Mouse (Mus musculus) limb, embryonic 14.5 days (tissue): ENCODE results near the gene Mrpl28. TPM values are rescaled to one million over a fixed set of nuclear protein-coding genes. Genes with fewer than 3 reads are reported as not detected.
"Not testable (repeated sequence)": the region's sequence is repeated elsewhere in the genome, so short reads cannot be mapped to it uniquely, and the experiment has no call there.

Experiments
- ATAC-seq: fragments of 200-750 bp; cut with Nextera tagmentation; 2 replicates; pipeline ENCODE4 v1.8.0; 2017; ENCODE audit warnings: low read depth, moderate number of reproducible peaks, moderate TSS enrichment; ENCODE audit not compliant: low FRiP score
- DNase-seq: peaks from one replicate; pipeline ENCODE4 v3.0.0-alpha.2; 2015; ENCODE audit warnings: low spot score
- H3K27ac ChIP-seq: fragments of 300-500 bp; sonication (generic); replicated peaks from 2 replicates; pipeline ENCODE4 v1.5.1; 2014; ENCODE audit warnings: low read depth, mild to moderate bottlenecking, low read length, moderate library complexity, mixed read lengths
- H3K27me3 ChIP-seq: fragments of 300-500 bp; sonication (generic); 2 replicates; pipeline ENCODE4 v1.6.1; 2014; ENCODE audit warnings: low read length, mixed read lengths; ENCODE audit not compliant: control insufficient read depth, insufficient read depth
- H3K36me3 ChIP-seq: fragments of 300-500 bp; sonication (generic); 2 replicates; pipeline ENCODE4 v1.6.1; 2014; ENCODE audit warnings: mild to moderate bottlenecking, low read length, moderate library complexity, mixed read lengths; ENCODE audit not compliant: control insufficient read depth, insufficient read depth
- H3K4me1 ChIP-seq: fragments of 300-500 bp; sonication (generic); 2 replicates; pipeline ENCODE4 v1.6.1; 2014; ENCODE audit warnings: antibody characterized with exemption, low read length, mixed read lengths; ENCODE audit not compliant: control insufficient read depth, insufficient read depth
- H3K4me2 ChIP-seq: fragments of 300-500 bp; sonication (generic); replicated peaks from 2 replicates; pipeline ENCODE4 v1.6.1; 2014; ENCODE audit warnings: low read depth, mild to moderate bottlenecking, low read length, moderate library complexity; ENCODE audit not compliant: severe bottlenecking
- H3K4me3 ChIP-seq: fragments of 300-500 bp; sonication (generic); replicated peaks from 2 replicates; pipeline ENCODE4 v1.5.1; 2014; ENCODE audit warnings: low read length
- H3K9ac ChIP-seq: fragments of 300-500 bp; sonication (generic); 2 replicates; pipeline ENCODE4 v1.6.1; 2014; ENCODE audit warnings: mild to moderate bottlenecking, low read depth, low read length, moderate library complexity; ENCODE audit not compliant: severe bottlenecking
- H3K9me3 ChIP-seq: fragments of 300-500 bp; sonication (generic); 2 replicates; pipeline ENCODE4 v1.6.1; 2016; ENCODE audit warnings: low read length; ENCODE audit not compliant: control insufficient read depth
- POLR2A ChIP-seq: fragments of 200-500 bp; IDR thresholded peaks from 2 replicates; pipeline ENCODE4 v1.8.0; 2012; ENCODE audit warnings: inconsistent platforms, mild to moderate bottlenecking, moderate library complexity, borderline replicate concordance; ENCODE audit not compliant: insufficient read depth, insufficient read length; ENCODE audit errors: extremely low read depth
- WGBS: fragments of 180-500 bp; shearing (Covaris S2); extraction: QIAGEN DNeasy Blood & Tissue Kit; methylation state at CpG from one replicate; pipeline ENCODE4 v1.1.7; 2014; 5-methylcytosine and 5-hydroxymethylcytosine counted together
- polyA plus RNA-seq, 2 experiments: library from polyadenylated mRNA; depleted of rRNA in 1 of 2; stranded (reverse) in 1 of 2; unstranded in 1 of 2; fragments of >200 nt; fragmentation: Nextera tagmentation in 1 of 2; extraction: Ambion mirVana in 1 of 2; gene quantifications; 2 replicates each; pipeline versions ENCODE4 v1.2.1 to v1.2.3; 2012 to 2014

The Mrpl28 gene
- polyA plus RNA-seq, 2 experiments, result 98.9 to 182 TPM

DNA sequence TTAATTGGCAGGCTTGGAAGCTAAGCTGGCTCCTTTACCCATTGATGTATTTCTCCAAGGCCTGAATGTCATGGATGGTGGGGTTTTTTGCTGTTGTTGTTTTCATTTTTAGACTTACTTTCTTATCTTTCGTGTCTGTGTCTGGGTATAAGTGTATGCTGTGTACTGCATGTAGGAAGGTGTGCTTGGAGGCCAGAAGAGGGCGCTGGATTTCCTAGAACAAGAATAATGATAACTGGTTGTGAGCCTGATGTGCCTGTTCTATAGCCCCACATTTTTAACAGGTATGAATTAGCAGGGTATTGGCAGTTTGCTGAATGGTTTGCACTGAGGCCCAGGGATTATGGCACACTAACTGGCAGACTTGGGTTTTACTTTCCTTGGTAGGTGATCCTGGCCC lies 25.8 kb downstream of the Mrpl28 start:
- Histone ChIP-seq H3K9ac (no peak overlapping the region), H3K4me1 (no peaks in the 10 kb centered on the region), H3K36me3 (peaks cover 75% of the 10 kb centered on the region), H3K4me2 (no peak overlapping the region), H3K27me3 (no peaks in the 10 kb centered on the region), H3K27ac (no peak overlapping the region), H3K9me3 (no peaks in the 10 kb centered on the region), H3K4me3 (no peak overlapping the region)
- TF ChIP-seq POLR2A, result no peak
- ATAC-seq (no peak), DNase-seq (no peak)
- WGBS, result 78% methylated on average over 2 of the region's 2 CpGs

DNA sequence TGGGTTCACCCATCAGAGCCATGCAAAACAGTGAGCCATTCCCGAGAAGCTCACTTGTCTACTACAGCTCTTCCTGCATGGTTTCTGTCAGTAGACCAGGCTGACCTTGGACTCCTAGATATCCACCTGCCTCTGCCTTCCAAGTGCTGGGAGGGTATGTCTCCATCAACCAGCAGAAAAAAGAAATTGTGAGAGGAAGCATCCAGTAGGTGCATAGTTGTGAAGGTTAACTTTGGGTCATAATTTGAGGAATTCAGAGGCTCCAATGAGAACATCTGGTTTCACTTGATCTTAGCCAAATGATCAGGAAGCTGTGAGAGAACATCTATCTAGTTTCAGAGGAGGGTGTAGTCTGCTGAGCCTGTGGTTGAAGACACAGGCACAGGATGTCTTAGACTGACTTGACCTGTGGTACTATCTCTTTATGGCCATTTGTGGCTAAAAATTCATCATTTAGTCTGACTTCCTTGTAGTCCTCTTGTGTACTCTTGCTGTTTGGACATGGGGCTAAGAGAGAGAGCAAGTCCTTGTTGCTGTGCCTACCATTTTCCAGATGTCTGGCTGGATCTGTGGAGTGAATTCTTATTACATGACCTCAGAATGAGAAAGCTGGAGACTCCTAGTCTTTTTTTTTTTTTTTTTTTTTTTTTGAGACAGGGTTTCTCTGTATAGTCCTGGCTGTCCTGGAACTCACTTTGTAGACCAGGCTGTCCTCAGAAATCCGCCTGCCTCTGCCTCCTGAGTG lies 28.8 kb downstream of the Mrpl28 start:
- 95% methylated on average over 2 of the region's 2 CpGs for WGBS
- ATAC-seq, result no peak
- H3K27me3 ChIP-seq, result no peaks in the 10 kb centered on the region
- no peaks in the 10 kb centered on the region for H3K4me1 ChIP-seq
- no peak for TF ChIP-seq POLR2A
- H3K4me2 ChIP-seq, result no peak overlapping the region
- H3K4me3 ChIP-seq, result no peak overlapping the region
- H3K9ac ChIP-seq, result no peak overlapping the region
- H3K27ac ChIP-seq, result no peak overlapping the region
- H3K36me3 ChIP-seq, result peaks cover 66% of the 10 kb centered on the region
- DNase-seq, result no peak
- H3K9me3 ChIP-seq, result no peaks in the 10 kb centered on the region

GRCm38 (mm10) chr17:26162736-26163135 lies 39.4 kb downstream of the Mrpl28 start:
- Histone ChIP-seq H3K36me3 (peaks cover 11% of the 10 kb centered on the region), H3K9ac (no peak overlapping the region), H3K27me3 (no peaks in the 10 kb centered on the region), H3K27ac (no peak overlapping the region), H3K4me3 (no peak overlapping the region), H3K9me3 (no peaks in the 10 kb centered on the region), H3K4me2 (no peak overlapping the region), H3K4me1 (no peaks in the 10 kb centered on the region)
- no peak for TF ChIP-seq POLR2A
- ATAC-seq (no peak), DNase-seq (no peak)
- 94% methylated on average over 1 of the region's 1 CpGs for WGBS

DNA sequence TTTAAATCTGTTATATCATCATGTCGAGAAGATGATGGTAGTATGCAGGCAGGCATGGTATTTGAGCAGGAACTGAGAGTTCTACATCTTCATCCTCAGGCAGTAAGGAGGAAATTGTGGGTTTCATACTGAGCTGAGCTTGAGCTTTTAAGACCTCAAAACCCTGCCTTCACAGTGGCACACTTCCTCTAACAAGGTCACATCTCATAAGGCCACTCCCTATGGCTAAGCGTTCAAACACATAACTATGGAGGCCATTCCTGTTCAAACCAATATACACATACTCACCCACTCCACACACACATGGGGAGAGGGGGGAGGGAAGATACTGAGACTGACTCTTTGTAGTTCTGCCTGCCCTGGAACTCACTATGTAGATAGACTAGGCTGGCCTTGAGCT lies 44.7 kb downstream of the Mrpl28 start:
- H3K27me3 ChIP-seq, result no peaks in the 10 kb centered on the region
- DNase-seq, result no peak
- no peak overlapping the region for H3K27ac ChIP-seq
- no peak overlapping the region for H3K9ac ChIP-seq
- WGBS, result 76% methylated on average over 2 of the region's 2 CpGs
- no peak for ATAC-seq
- H3K4me3 ChIP-seq, result no peak overlapping the region
- no peak for TF ChIP-seq POLR2A
- H3K36me3 ChIP-seq, result peaks cover 13% of the 10 kb centered on the region
- no peak overlapping the region for H3K4me2 ChIP-seq
- H3K4me1 ChIP-seq, result no peaks in the 10 kb centered on the region
- no peaks in the 10 kb centered on the region for H3K9me3 ChIP-seq

DNA sequence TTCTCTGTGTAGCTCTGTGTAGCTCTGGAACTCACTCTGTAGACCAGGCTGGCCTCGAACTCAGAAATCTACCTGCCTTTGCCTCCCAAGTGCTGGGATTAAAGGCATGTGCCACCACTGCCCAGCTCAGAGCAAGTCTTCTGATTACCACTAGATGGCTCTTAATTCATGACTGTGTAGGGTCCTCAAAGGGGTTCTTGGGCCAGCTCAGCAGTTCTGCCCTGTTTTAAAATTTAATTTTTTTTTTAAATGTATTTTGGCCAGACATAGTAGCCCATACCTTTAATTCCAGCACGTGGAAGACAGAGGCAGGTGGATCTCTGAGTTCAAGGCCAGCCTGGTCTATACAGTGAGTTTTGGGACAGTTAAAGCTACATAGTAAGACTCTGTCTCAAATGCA lies 51.9 kb downstream of the Mrpl28 start:
- H3K9ac ChIP-seq, ATAC-seq, H3K27me3 ChIP-seq, H3K27ac ChIP-seq, H3K4me2 ChIP-seq, H3K4me3 ChIP-seq, H3K9me3 ChIP-seq, H3K4me1 ChIP-seq, DNase-seq: not testable (repeated sequence)
- WGBS, result 85% methylated on average over 2 of the region's 2 CpGs
- H3K36me3 ChIP-seq, result peaks cover 33% of the 10 kb centered on the region

Other genes with a start within 250 kb of the Mrpl28 start
- 61.7 and 62.9 TPM in 2 replicates for gene Mettl26, start 248.4 kb upstream of the Mrpl28 start, polyA plus RNA-seq (2012; rRNA removed)
- gene Mettl26, start 248.4 kb upstream of the Mrpl28 start, polyA plus RNA-seq (2014; fragmentation: Nextera tagmentation; extraction: Ambion mirVana), result 51.4 and 52.0 TPM in 2 replicates
- gene Wfikkn1, start 242.6 kb upstream of the Mrpl28 start, polyA plus RNA-seq (2012; rRNA removed), result 1.2 and 1.4 TPM in 2 replicates
- gene Wfikkn1, start 242.6 kb upstream of the Mrpl28 start, polyA plus RNA-seq (2014; fragmentation: Nextera tagmentation; extraction: Ambion mirVana), result 0.68 and 0.77 TPM in 2 replicates
- 53.3 and 73.6 TPM in 2 replicates for gene Rab40c, start 203.8 kb upstream of the Mrpl28 start, polyA plus RNA-seq (2012; rRNA removed)
- 20.8 and 23.2 TPM in 2 replicates for gene Rab40c, start 203.8 kb upstream of the Mrpl28 start, polyA plus RNA-seq (2014; fragmentation: Nextera tagmentation; extraction: Ambion mirVana)
- gene Pigq, start 178.6 kb upstream of the Mrpl28 start, polyA plus RNA-seq (2012; rRNA removed), result 95.4 and 141 TPM in 2 replicates
- 48.7 and 48.8 TPM in 2 replicates for gene Pigq, start 178.6 kb upstream of the Mrpl28 start, polyA plus RNA-seq (2014; fragmentation: Nextera tagmentation; extraction: Ambion mirVana)
- gene Nhlrc4, start 178.5 kb upstream of the Mrpl28 start, polyA plus RNA-seq (2012; rRNA removed), result 0.10 TPM in 2 replicates
- gene Nhlrc4, start 178.5 kb upstream of the Mrpl28 start, polyA plus RNA-seq (2014; fragmentation: Nextera tagmentation; extraction: Ambion mirVana), result not detected in 2 replicates
- gene A930017K11Rik, start 170.9 kb upstream of the Mrpl28 start, polyA plus RNA-seq (2012; rRNA removed), result 0.25 and 0.26 TPM in 2 replicates
- 0.23 and 0.35 TPM in 2 replicates for gene A930017K11Rik, start 170.9 kb upstream of the Mrpl28 start, polyA plus RNA-seq (2014; fragmentation: Nextera tagmentation; extraction: Ambion mirVana)
- gene Capn15, start 137.7 kb upstream of the Mrpl28 start, polyA plus RNA-seq (2012; rRNA removed), result 50.1 and 70.4 TPM in 2 replicates
- gene Capn15, start 137.7 kb upstream of the Mrpl28 start, polyA plus RNA-seq (2014; fragmentation: Nextera tagmentation; extraction: Ambion mirVana), result 31.0 and 31.2 TPM in 2 replicates
- gene Rab11fip3, start 53.9 kb upstream of the Mrpl28 start, polyA plus RNA-seq (2012; rRNA removed), result 39.0 and 47.9 TPM in 2 replicates
- 17.8 and 18.0 TPM in 2 replicates for gene Rab11fip3, start 53.9 kb upstream of the Mrpl28 start, polyA plus RNA-seq (2014; fragmentation: Nextera tagmentation; extraction: Ambion mirVana)
- gene Decr2, start 33.2 kb upstream of the Mrpl28 start, polyA plus RNA-seq (2012; rRNA removed), result 32.5 and 34.7 TPM in 2 replicates
- gene Decr2, start 33.2 kb upstream of the Mrpl28 start, polyA plus RNA-seq (2014; fragmentation: Nextera tagmentation; extraction: Ambion mirVana), result 19.0 and 23.3 TPM in 2 replicates
- 133 and 176 TPM in 2 replicates for gene Nme4, start 27.9 kb upstream of the Mrpl28 start, polyA plus RNA-seq (2012; rRNA removed)
- gene Nme4, start 27.9 kb upstream of the Mrpl28 start, polyA plus RNA-seq (2014; fragmentation: Nextera tagmentation; extraction: Ambion mirVana), result 104 and 106 TPM in 2 replicates
- gene Tmem8, start 10.2 kb upstream of the Mrpl28 start, polyA plus RNA-seq (2012; rRNA removed), result 4.3 and 6.5 TPM in 2 replicates
- 1.1 and 1.2 TPM in 2 replicates for gene Tmem8, start 10.2 kb upstream of the Mrpl28 start, polyA plus RNA-seq (2014; fragmentation: Nextera tagmentation; extraction: Ambion mirVana)
- 35.0 and 36.1 TPM in 2 replicates for gene Axin1, start 15.2 kb downstream of the Mrpl28 start, polyA plus RNA-seq (2012; rRNA removed)
- gene Axin1, start 15.2 kb downstream of the Mrpl28 start, polyA plus RNA-seq (2014; fragmentation: Nextera tagmentation; extraction: Ambion mirVana), result 22.3 and 27.7 TPM in 2 replicates
- 0.33 and 0.51 TPM in 2 replicates for gene Pdia2, start 75.6 kb downstream of the Mrpl28 start, polyA plus RNA-seq (2012; rRNA removed)
- 0.34 TPM in 1 of 2 replicates, not detected in the other for gene Pdia2, start 75.6 kb downstream of the Mrpl28 start, polyA plus RNA-seq (2014; fragmentation: Nextera tagmentation; extraction: Ambion mirVana)
- 13.9 and 17.0 TPM in 2 replicates for gene Rgs11, start 79.5 kb downstream of the Mrpl28 start, polyA plus RNA-seq (2012; rRNA removed)
- gene Rgs11, start 79.5 kb downstream of the Mrpl28 start, polyA plus RNA-seq (2014; fragmentation: Nextera tagmentation; extraction: Ambion mirVana), result 5.3 and 8.4 TPM in 2 replicates
- 7.0 and 8.3 TPM in 2 replicates for gene Arhgdig, start 84.3 kb downstream of the Mrpl28 start, polyA plus RNA-seq (2012; rRNA removed)
- 10.0 and 11.6 TPM in 2 replicates for gene Arhgdig, start 84.3 kb downstream of the Mrpl28 start, polyA plus RNA-seq (2014; fragmentation: Nextera tagmentation; extraction: Ambion mirVana)
- 39.2 and 49.6 TPM in 2 replicates for gene Fam234a, start 120.7 kb downstream of the Mrpl28 start, polyA plus RNA-seq (2012; rRNA removed)
- 44.8 and 46.2 TPM in 2 replicates for gene Fam234a, start 120.7 kb downstream of the Mrpl28 start, polyA plus RNA-seq (2014; fragmentation: Nextera tagmentation; extraction: Ambion mirVana)
- gene Luc7l, start 129.4 kb downstream of the Mrpl28 start, polyA plus RNA-seq (2012; rRNA removed), result 126 and 129 TPM in 2 replicates
- gene Luc7l, start 129.4 kb downstream of the Mrpl28 start, polyA plus RNA-seq (2014; fragmentation: Nextera tagmentation; extraction: Ambion mirVana), result 101 and 113 TPM in 2 replicates